Mouse (Mus musculus) E14TG2a.4 (cell line): ENCODE measurements at regions not wholly inside any gene's neighbourhood (a gene's known extent, or its start where the extent isn't known, plus 50 kb on each side); places are given as distances from the start of the nearest gene placed in this dataset.

Experiments
- CTCF ChIP-seq: conservative IDR thresholded peaks from 2 replicates; pipeline ENCODE4 v1.5.1; 2014; ENCODE audit warnings: low read length
- NANOG ChIP-seq: IDR thresholded peaks from 2 replicates; pipeline ENCODE4 v1.6.1; 2014; ENCODE audit warnings: borderline replicate concordance, low read length, mixed read lengths
- POU5F1 ChIP-seq: IDR thresholded peaks from 2 replicates; pipeline ENCODE4 v1.6.1; 2014; ENCODE audit warnings: low read length, borderline replicate concordance

DNA sequence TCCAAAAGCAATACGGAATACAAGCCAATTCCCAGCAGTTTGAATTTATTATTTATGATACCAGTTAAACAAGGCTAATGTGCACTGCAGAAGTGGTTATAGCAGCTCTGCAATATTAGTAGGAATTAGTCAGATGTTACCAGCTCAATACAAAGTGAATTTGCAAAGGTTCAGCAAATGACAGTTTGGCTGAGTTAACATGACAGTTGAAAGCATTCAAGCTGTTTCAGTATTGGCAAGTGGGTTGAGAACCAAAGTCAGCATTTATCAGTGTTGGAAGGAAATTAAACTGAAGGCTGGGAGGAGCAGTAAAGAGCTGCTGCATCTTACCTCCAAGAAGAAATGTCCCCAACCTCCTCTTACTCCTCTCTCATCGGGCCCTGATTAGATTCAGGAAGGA, 1631.7 kb upstream of the Flrt2 start:
- TF ChIP-seq CTCF = no peak
- no peak for TF ChIP-seq NANOG
- no peak for TF ChIP-seq POU5F1
